Comparison of ENCODE assay signal across 8 mouse cellular contexts in genomic region chr11:100408076-100408834, GRCm38 (mm10). TPM values are rescaled to one million over a fixed set of nuclear protein-coding genes. Genes with fewer than 3 reads are reported as not detected.
DNase-seq lines count a peak whose midpoint lies in the region; ATAC-seq and TF ChIP-seq lines count a peak whose summit lies in the region.

No protein-coding gene starts in this region.

- peaks cover 45% of the 10 kb centered on the region for H3K4me1 ChIP-seq in kidney, embryonic 15.5 days
- peaks cover 2 to 26% of the 10 kb centered on the region in 2 experiments; a peak in 3 of 4 replicates for H3K4me1 ChIP-seq in ES-E14 (ENCODE audit: control insufficient read depth in 2 of 2, insufficient read depth in 2 of 2, low read length in 2 of 2, poor library complexity in 1 of 2)

- no peaks in the 10 kb centered on the region for H3K27me3 ChIP-seq in kidney, embryonic 15.5 days

- ATAC-seq in kidney, embryonic 15.5 days (replicated peaks; ENCODE audit: low FRiP score) = no peak

- in situ Hi-C loops in ES-E14 (cut with MboI; ENCODE audit: low sequenced_read_pairs in 2 of 2, unreplicated experiment in 2 of 2) = no loop called here

- H3K9me3 ChIP-seq in kidney, embryonic 15.5 days (replicated peaks) = no peaks in the 10 kb centered on the region
- H3K9me3 ChIP-seq in ES-E14 (ENCODE audit: control insufficient read depth, insufficient read depth, low read depth, low read length) = no peaks in the 10 kb centered on the region

- H3K27ac ChIP-seq in kidney, embryonic 15.5 days = no peak overlapping the region
- H3K27ac ChIP-seq in ES-E14 (ENCODE audit: insufficient read depth, low read depth, low read length, poor library complexity, severe bottlenecking) = no peak overlapping the region

- WGBS in kidney, embryonic 15.5 days = 44% methylated on average over 10 of the region's 10 CpGs

- intact Hi-C loops in gastrocnemius, postnatal 36 days (cut with DNase I) = loop anchor here (1.0 kb wide), 1 partner anchor 46 kb away; no protein-coding TSS in a partner anchor

- DNase-seq in kidney, adult 11 months = peak; percentile 64
- peak; percentile 68 for DNase-seq in ES-E14 (ENCODE audit: low read depth, low spot score)
- DNase-seq in cerebellum, adult 9-11 months = peak; percentile 87
- DNase-seq in gastrocnemius, postnatal 36 days = peak; percentile 60 to 73
- DNase-seq in kidney, postnatal 25 days = peak; percentile 84 to 86
- DNase-seq in lung, postnatal 25 days (ENCODE audit: low spot score) = peak; percentile 87
- peak; percentile 75 to 85 for DNase-seq in thymus, postnatal 10 days (ENCODE audit: low spot score in 2 of 2)

- H3K36me3 ChIP-seq in kidney, embryonic 15.5 days = peaks cover 34% of the 10 kb centered on the region
- H3K36me3 ChIP-seq in ES-E14 (ENCODE audit: control insufficient read depth, insufficient read depth, low read length, poor library complexity, severe bottlenecking) = peaks cover 2% of the 10 kb centered on the region; the same call in 1 of the 2 replicates

- no peak overlapping the region for H3K9ac ChIP-seq in kidney, embryonic 15.5 days
- no peak overlapping the region for H3K9ac ChIP-seq in ES-E14 (ENCODE audit: insufficient read depth, low read depth, low read length, poor library complexity, severe bottlenecking)

- no peak overlapping the region for H3K4me2 ChIP-seq in kidney, embryonic 15.5 days

- no peak overlapping the region for H3K4me3 ChIP-seq in kidney, embryonic 15.5 days (replicated peaks)
- H3K4me3 ChIP-seq in ES-E14 (ENCODE audit: insufficient read depth in 1 of 2, low read depth in 1 of 2, low read length in 2 of 2, poor library complexity in 1 of 2, severe bottlenecking in 1 of 2) = no peak overlapping the region

TF ChIP-seq in ES-E14, 5 proteins besides CTCF, POLR2A, EP300 and RAD21:
- TF ChIP-seq ZC3H11A (IDR thresholded peaks at IDR 0.05; ENCODE audit: borderline replicate concordance, low read depth, low read length) (no peak), MAFK (IDR thresholded peaks at IDR 0.05; ENCODE audit: insufficient read depth, low read depth, low read length) (no peak), ZNF384 (IDR thresholded peaks at IDR 0.05; ENCODE audit: low read depth, low read length) (no peak), HCFC1 (IDR thresholded peaks at IDR 0.05; ENCODE audit: borderline replicate concordance, insufficient read depth, low read length) (no peak), CHD2 (IDR thresholded peaks at IDR 0.05; ENCODE audit: low read depth, low read length) (no peak)
TF ChIP-seq in ES-E14: peak in this region for 0.

RNA-seq across cellular contexts. Expression of gene P3h4, which starts 6.4 kb away (rescaled TPM):
- polyA plus RNA-seq in kidney, embryonic 15.5 days (2015; fragmentation: Nextera tagmentation; extraction: Ambion mirVana) = 59.0 and 67.2 TPM in 2 replicates
- total RNA-seq in ES-E14 (2012; rRNA removed) = 39.0 and 44.3 TPM in 2 replicates
- 1 to 10 TPM; 3.6 to 4.1 TPM for total RNA-seq in gastrocnemius, postnatal 36 days (2021)

RNA-seq across cellular contexts. Expression of gene Fkbp10, which starts 7.2 kb away (rescaled TPM):
- polyA plus RNA-seq in kidney, embryonic 15.5 days (2015; fragmentation: Nextera tagmentation; extraction: Ambion mirVana) = 130 and 139 TPM in 2 replicates
- total RNA-seq in ES-E14 (2012; rRNA removed) = 73.3 and 102 TPM in 2 replicates
- total RNA-seq in gastrocnemius, postnatal 36 days (2021) = 1 to 10 TPM; 5.1 to 6.5 TPM

RNA-seq across cellular contexts. Expression of gene Jup, which starts 10.7 kb away (rescaled TPM):
- 107 and 121 TPM in 2 replicates for polyA plus RNA-seq in kidney, embryonic 15.5 days (2015; fragmentation: Nextera tagmentation; extraction: Ambion mirVana)
- 97.6 and 101 TPM in 2 replicates for total RNA-seq in ES-E14 (2012; rRNA removed)
- 10 to 100 TPM; 73.8 to 80.2 TPM for total RNA-seq in gastrocnemius, postnatal 36 days (2021)

RNA-seq across cellular contexts. Expression of gene Nt5c3b, which starts 33.4 kb away (rescaled TPM):
- polyA plus RNA-seq in kidney, embryonic 15.5 days (2015; fragmentation: Nextera tagmentation; extraction: Ambion mirVana) = 119 and 121 TPM in 2 replicates
- 27.1 and 27.4 TPM in 2 replicates for total RNA-seq in ES-E14 (2012; rRNA removed)
- 1 to 10 TPM; 7.5 to 8.1 TPM for total RNA-seq in gastrocnemius, postnatal 36 days (2021)

RNA-seq across cellular contexts. Expression of gene Klhl10, which starts 33.5 kb away (rescaled TPM):
- polyA plus RNA-seq in kidney, embryonic 15.5 days (2015; fragmentation: Nextera tagmentation; extraction: Ambion mirVana) = 0.44 and 0.54 TPM in 2 replicates
- 1.7 and 2.9 TPM in 2 replicates for total RNA-seq in ES-E14 (2012; rRNA removed)
- total RNA-seq in gastrocnemius, postnatal 36 days (2021) = under 1 TPM; 0.22 to 0.26 TPM
